Mouse (Mus musculus): ENCODE results near the gene Coro1c. TPM values are rescaled to one million over a fixed set of nuclear protein-coding genes. Genes with fewer than 3 reads are reported as not detected.

The Coro1c gene
- polyA plus RNA-seq, 1 experiment from 2014 or later: 116 TPM

DNA sequence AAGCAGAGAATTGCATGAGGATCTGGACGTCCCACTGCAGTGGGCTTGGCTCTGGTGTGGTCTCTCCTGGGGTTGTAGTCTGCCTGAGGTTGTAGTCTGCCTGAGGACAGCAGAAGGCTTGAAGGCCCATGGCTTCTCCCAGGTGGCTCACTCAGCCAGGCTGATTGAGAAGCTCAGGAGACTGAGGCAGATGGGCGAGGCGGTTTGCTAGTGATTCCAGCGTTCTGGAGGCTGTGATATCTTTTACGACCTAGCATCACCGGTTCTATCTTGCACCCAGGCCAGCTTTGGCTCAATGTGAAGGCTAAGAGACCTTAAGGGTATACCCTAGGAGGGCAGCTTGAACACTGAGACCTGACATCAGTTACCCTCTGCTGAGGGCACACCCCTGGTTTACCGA lies 10.5 kb upstream of the Coro1c start:
- H3K27ac ChIP-seq (ENCODE audit: low read depth, low read length): peak overlapping the region; percentile 75
- no peak overlapping the region for H3K4me3 ChIP-seq (ENCODE audit: low read depth, low read length)
- H3K36me3 ChIP-seq (ENCODE audit: control insufficient read depth, insufficient read depth): no peaks in the 10 kb centered on the region
- H3K9me3 ChIP-seq (ENCODE audit: control insufficient read depth): no peaks in the 10 kb centered on the region
- H3K4me1 ChIP-seq (replicated peaks; ENCODE audit: control insufficient read depth, insufficient read depth, low read length): no peaks in the 10 kb centered on the region
- WGBS: 33% methylated on average over 7 of the region's 7 CpGs
- H3K4me2 ChIP-seq (replicated peaks; ENCODE audit: low read depth): no peak overlapping the region
- H3K27me3 ChIP-seq (replicated peaks; ENCODE audit: control insufficient read depth, insufficient read depth, low read length): no peaks in the 10 kb centered on the region
- no peak for TF ChIP-seq CTCF (IDR thresholded peaks at IDR 0.05; ENCODE audit: low read depth)
- H3K9ac ChIP-seq (ENCODE audit: low read depth, low read length): no peak overlapping the region
- peak; percentile 52 for ATAC-seq

DNA sequence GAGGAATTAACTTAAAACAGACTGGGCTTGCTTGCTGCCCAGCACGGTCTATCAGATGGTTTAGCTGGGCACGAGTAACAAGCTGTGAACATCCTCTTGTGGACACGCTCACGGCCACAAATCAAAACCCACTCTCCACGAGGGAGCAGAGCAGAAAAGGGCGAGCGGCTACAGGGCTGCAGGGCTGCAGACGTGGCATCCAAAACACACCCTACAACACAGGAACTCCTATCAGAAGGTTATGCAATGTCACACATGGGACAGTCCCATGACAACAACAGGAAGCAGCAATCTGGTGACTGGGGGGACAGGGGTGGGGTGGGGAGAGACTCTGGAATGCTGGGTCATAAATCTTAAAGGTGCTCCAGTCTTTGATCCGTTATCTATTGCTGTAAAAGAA lies 10.1 kb upstream of the Coro1c start:
- Histone ChIP-seq H3K4me2 (replicated peaks; ENCODE audit: low read depth) (peak overlapping the region; percentile 25; the same call in 1 of the 2 replicates), H3K4me3 (ENCODE audit: low read depth, low read length) (no peak overlapping the region), H3K4me1 (replicated peaks; ENCODE audit: control insufficient read depth, insufficient read depth, low read length) (no peaks in the 10 kb centered on the region), H3K9ac (ENCODE audit: low read depth, low read length) (0 out of 2 replicates have a peak overlapping the region, but pooled peaks have one; percentile 8), H3K27me3 (replicated peaks; ENCODE audit: control insufficient read depth, insufficient read depth, low read length) (no peaks in the 10 kb centered on the region), H3K36me3 (ENCODE audit: control insufficient read depth, insufficient read depth) (no peaks in the 10 kb centered on the region), H3K27ac (ENCODE audit: low read depth, low read length) (peak overlapping the region; percentile 75), H3K9me3 (ENCODE audit: control insufficient read depth) (no peaks in the 10 kb centered on the region)
- peak; percentile 93 for ATAC-seq
- 8% methylated on average over 9 of the region's 9 CpGs for WGBS
- TF ChIP-seq CTCF (IDR thresholded peaks at IDR 0.05; ENCODE audit: low read depth): no peak

DNA sequence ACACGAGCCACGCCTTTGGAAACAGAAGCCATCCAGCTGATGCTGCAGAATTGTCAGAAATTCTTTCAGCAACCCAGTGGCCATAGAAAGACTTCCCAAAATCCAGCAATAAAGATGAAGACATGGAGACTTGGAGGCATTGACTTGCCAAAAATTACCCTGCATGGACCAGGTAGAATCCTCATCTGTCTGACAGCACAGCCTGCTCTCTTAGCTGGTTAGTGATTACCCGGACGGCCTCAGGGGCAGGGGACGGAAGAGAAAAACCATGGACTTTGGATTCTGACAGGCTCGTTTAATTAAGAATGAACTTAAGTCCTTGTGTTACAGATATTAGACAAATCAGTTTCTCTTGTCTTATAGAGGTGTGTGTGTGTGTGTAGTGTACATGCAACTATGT lies 2.1 kb upstream of the Coro1c start:
- no peak for TF ChIP-seq CTCF (IDR thresholded peaks at IDR 0.05; ENCODE audit: low read depth)
- peak; percentile 20 for ATAC-seq
- no peaks in the 10 kb centered on the region for H3K9me3 ChIP-seq (ENCODE audit: control insufficient read depth)
- H3K27me3 ChIP-seq (replicated peaks; ENCODE audit: control insufficient read depth, insufficient read depth, low read length): no peaks in the 10 kb centered on the region
- no peak overlapping the region for H3K4me3 ChIP-seq (ENCODE audit: low read depth, low read length)
- peaks cover 3% of the 10 kb centered on the region; the same call in 1 of the 2 replicates for H3K4me1 ChIP-seq (replicated peaks; ENCODE audit: control insufficient read depth, insufficient read depth, low read length)
- 32% methylated on average over 6 of the region's 6 CpGs for WGBS
- H3K4me2 ChIP-seq (replicated peaks; ENCODE audit: low read depth): peak overlapping the region; percentile 52
- no peaks in the 10 kb centered on the region for H3K36me3 ChIP-seq (ENCODE audit: control insufficient read depth, insufficient read depth)
- H3K9ac ChIP-seq (ENCODE audit: low read depth, low read length): 0 out of 2 replicates have a peak overlapping the region, but pooled peaks have one; percentile 26
- H3K27ac ChIP-seq (ENCODE audit: low read depth, low read length): peak overlapping the region; percentile 93

DNA sequence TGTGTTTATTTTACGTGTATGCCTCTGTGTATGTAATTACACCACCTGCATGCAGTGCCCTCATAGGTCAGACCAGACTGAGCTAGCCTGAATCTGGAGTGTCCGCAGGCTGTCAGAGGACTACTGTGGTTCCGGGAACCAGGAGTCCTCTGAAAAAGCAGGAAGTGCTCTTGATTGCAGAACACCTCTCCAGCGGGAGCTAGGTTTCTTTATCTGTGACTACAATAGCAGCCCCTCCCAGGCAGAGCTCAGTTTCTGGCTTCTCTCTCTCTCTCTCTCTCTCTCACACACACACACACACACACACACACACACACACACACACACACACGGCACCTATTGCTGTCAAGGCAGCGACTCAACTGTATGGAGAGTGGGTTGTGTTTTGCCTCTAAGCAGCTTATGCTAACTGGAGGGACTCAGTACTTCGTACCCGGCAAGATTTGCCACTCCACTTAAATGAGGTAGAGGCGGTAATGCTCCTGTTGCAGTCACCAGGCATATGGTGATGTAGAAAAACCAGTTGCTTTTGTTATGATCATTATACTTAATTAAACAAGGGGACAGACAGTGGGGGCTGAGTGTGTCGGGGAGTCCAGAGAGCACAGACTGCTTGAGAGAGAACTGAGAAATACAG lies 1.6 kb upstream of the Coro1c start:
- Histone ChIP-seq H3K9ac (ENCODE audit: low read depth, low read length) (peak overlapping the region; percentile 26; the same call in 1 of the 2 replicates), H3K9me3 (ENCODE audit: control insufficient read depth) (no peaks in the 10 kb centered on the region), H3K4me1 (replicated peaks; ENCODE audit: control insufficient read depth, insufficient read depth, low read length) (peaks cover 6% of the 10 kb centered on the region; the same call in 1 of the 2 replicates), H3K4me2 (replicated peaks; ENCODE audit: low read depth) (peak overlapping the region; percentile 52), H3K36me3 (ENCODE audit: control insufficient read depth, insufficient read depth) (no peaks in the 10 kb centered on the region), H3K27ac (ENCODE audit: low read depth, low read length) (peak overlapping the region; percentile 93), H3K4me3 (ENCODE audit: low read depth, low read length) (no peak overlapping the region), H3K27me3 (replicated peaks; ENCODE audit: control insufficient read depth, insufficient read depth, low read length) (no peaks in the 10 kb centered on the region)
- 15% methylated on average over 10 of the region's 10 CpGs for WGBS
- peak; percentile 11 for ATAC-seq
- no peak for TF ChIP-seq CTCF (IDR thresholded peaks at IDR 0.05; ENCODE audit: low read depth)

DNA sequence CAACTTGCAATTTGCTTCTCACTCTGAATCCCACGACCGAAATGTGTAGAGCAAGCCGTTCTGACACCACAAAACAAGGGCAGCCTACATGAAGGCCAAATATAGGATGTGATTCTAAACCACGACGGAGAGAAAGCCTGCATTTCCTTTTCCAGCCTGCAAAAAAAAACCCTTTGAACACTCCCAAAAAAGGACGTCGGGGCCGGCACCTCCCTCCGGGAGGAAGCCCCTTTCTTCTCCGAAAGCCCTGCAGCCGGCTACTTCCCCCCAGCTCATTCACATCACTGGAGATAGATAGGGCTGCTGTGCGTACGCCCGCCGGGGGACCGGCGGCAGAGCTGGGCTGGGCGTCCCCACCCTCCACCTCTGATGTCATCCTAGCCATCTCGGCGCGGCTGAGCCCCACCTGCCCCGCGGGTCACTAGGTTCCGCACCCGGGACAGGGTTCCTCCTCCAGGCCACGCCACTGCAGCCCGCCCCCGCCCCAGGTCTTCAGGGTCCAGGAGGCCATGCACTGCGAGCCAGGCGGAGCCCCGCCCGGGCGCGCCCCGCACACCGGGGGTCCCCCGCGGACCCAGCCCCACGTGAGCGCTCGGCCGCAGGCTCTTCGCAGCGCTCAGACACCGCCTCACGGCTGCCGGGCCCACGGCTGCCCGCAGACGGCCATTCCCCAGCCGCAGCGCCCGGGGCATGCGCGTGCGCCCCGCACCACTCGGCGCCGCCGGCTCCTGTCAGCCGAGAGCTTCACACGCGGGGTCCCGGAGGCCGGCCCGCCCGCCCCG lies 581 bp downstream of the Coro1c start:
- Histone ChIP-seq H3K36me3 (ENCODE audit: control insufficient read depth, insufficient read depth) (no peaks in the 10 kb centered on the region), H3K4me1 (replicated peaks; ENCODE audit: control insufficient read depth, insufficient read depth, low read length) (peaks cover 9% of the 10 kb centered on the region), H3K9ac (ENCODE audit: low read depth, low read length) (peak overlapping the region; percentile 94), H3K9me3 (ENCODE audit: control insufficient read depth) (no peaks in the 10 kb centered on the region), H3K27ac (ENCODE audit: low read depth, low read length) (peak overlapping the region; percentile 100), H3K4me3 (ENCODE audit: low read depth, low read length) (peak overlapping the region; percentile 88), H3K27me3 (replicated peaks; ENCODE audit: control insufficient read depth, insufficient read depth, low read length) (no peaks in the 10 kb centered on the region), H3K4me2 (replicated peaks; ENCODE audit: low read depth) (peak overlapping the region; percentile 81)
- no peak for TF ChIP-seq CTCF (IDR thresholded peaks at IDR 0.05; ENCODE audit: low read depth)
- under 1% methylated on average over 67 of the region's 69 CpGs for WGBS
- peak; percentile 61 for ATAC-seq

DNA sequence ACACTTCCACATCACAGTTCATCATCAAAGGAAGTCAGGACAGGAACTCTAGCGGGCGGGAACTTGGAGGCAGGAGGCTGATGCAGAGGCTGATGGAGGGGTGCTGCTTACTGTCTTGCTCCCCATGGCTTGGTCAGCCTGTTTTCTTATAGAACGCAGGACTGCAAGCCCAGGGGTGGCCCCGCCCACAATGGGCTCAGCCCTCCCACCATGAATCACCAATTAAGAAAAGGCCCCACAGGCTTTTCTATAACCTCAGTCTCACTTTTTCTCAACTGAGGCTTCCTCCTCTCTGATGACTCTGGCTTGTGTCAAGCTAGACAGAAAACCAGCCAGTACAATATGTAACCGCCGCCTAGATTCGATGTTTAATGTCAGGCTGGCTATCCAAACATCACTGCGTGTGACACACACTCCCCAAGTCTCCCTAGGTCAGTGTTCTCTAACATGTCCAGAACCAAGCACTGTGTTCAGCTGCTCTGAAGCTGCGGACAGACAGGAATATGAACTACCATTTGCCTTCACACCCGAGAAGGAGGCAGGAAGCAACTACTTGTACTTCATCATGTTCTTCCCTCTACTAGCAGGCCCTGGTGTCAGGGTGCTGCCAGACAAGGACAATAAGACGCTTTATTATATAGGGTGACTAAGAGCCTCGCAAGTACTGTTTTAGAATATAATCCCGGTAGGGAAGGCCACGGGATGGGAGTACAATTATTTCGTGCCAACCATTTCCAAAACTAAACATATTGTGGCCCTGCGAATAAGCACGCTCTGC lies 1.4 kb downstream of the Coro1c start:
- no peak for TF ChIP-seq CTCF (IDR thresholded peaks at IDR 0.05; ENCODE audit: low read depth)
- WGBS: 4% methylated on average over 17 of the region's 17 CpGs
- Histone ChIP-seq H3K27me3 (replicated peaks; ENCODE audit: control insufficient read depth, insufficient read depth, low read length) (no peaks in the 10 kb centered on the region), H3K4me1 (replicated peaks; ENCODE audit: control insufficient read depth, insufficient read depth, low read length) (peaks cover 9% of the 10 kb centered on the region), H3K9me3 (ENCODE audit: control insufficient read depth) (no peaks in the 10 kb centered on the region), H3K4me3 (ENCODE audit: low read depth, low read length) (peak overlapping the region; percentile 88), H3K36me3 (ENCODE audit: control insufficient read depth, insufficient read depth) (no peaks in the 10 kb centered on the region), H3K9ac (ENCODE audit: low read depth, low read length) (peak overlapping the region; percentile 94), H3K4me2 (replicated peaks; ENCODE audit: low read depth) (peak overlapping the region; percentile 81), H3K27ac (ENCODE audit: low read depth, low read length) (peak overlapping the region; percentile 100)
- no peak for ATAC-seq

Measured in intestine, postnatal 0 days (tissue).